Mouse (Mus musculus) embryonic facial prominence, embryonic 14.5 days (tissue): ENCODE data around the gene Alb. TPM values are rescaled to one million over a fixed set of nuclear protein-coding genes. Genes with fewer than 3 reads are reported as not detected.

Source experiments
- polyA plus RNA-seq: library from polyadenylated mRNA; unstranded; fragments of >200 nt; fragmentation: Nextera tagmentation; extraction: Ambion mirVana; gene quantifications from 2 replicates; pipeline ENCODE4 v1.2.1, GENCODE M21; 2014

The Alb gene
- polyA plus RNA-seq, 1 experiment from 2014 or later, result 1.3 TPM

Other genes starting within 250 kb of the Alb start
- gene Cox18, start 236.9 kb upstream of the Alb start, polyA plus RNA-seq, result 30.8 and 35.5 TPM in 2 replicates
- gene Ankrd17, start 94.3 kb upstream of the Alb start, polyA plus RNA-seq, result 30.9 and 31.0 TPM in 2 replicates
- gene Gm9958, start 93.7 kb upstream of the Alb start, polyA plus RNA-seq, result 4.2 and 5.0 TPM in 2 replicates
- 1.0 and 1.4 TPM in 2 replicates for gene Afp, start 29.8 kb downstream of the Alb start, polyA plus RNA-seq
- gene Afm, start 58.0 kb downstream of the Alb start, polyA plus RNA-seq, result not detected in 2 replicates
- 0.10 TPM in 1 of 2 replicates, not detected in the other for gene 5830473C10Rik, start 100.2 kb downstream of the Alb start, polyA plus RNA-seq
- gene Rassf6, start 179.8 kb downstream of the Alb start, polyA plus RNA-seq, result 2.0 and 2.1 TPM in 2 replicates